Mouse (Mus musculus) kidney, embryonic 15.5 days (tissue): ENCODE measurements around the gene Zfp280b. TPM values are rescaled to one million over a fixed set of nuclear protein-coding genes. Genes with fewer than 3 reads are reported as not detected.
A peak's percentile ranks its signal among the peaks of the same experiment; 100 is the strongest.
"Not testable (repeated sequence)": the region's sequence is repeated elsewhere in the genome, so short reads cannot be mapped to it uniquely, and the experiment has no call there.

Experiments used
- ATAC-seq: fragments of 200-750 bp; cut with Nextera tagmentation; replicated peaks from 2 replicates; pipeline ENCODE4 v1.8.0; 2017; ENCODE audit warnings: moderate TSS enrichment; ENCODE audit not compliant: low FRiP score
- H3K27ac ChIP-seq: fragments of 300-500 bp; sonication (generic); 2 replicates; pipeline ENCODE4 v1.5.1; 2015; ENCODE audit warnings: mild to moderate bottlenecking, inconsistent platforms
- H3K27me3 ChIP-seq: fragments of 300-500 bp; sonication (generic); 2 replicates; pipeline ENCODE4 v1.6.1; 2015; ENCODE audit warnings: inconsistent platforms
- H3K36me3 ChIP-seq: fragments of 300-500 bp; sonication (generic); 2 replicates; pipeline ENCODE4 v1.6.1; 2015; ENCODE audit warnings: inconsistent platforms
- H3K4me1 ChIP-seq: fragments of 300-500 bp; sonication (generic); 2 replicates; pipeline ENCODE4 v1.6.1; 2015; ENCODE audit warnings: inconsistent platforms
- H3K4me2 ChIP-seq: fragments of 300-500 bp; sonication (generic); 2 replicates; pipeline ENCODE4 v1.6.1; 2015; ENCODE audit warnings: moderate library complexity, mild to moderate bottlenecking, inconsistent platforms
- H3K4me3 ChIP-seq: fragments of 300-500 bp; sonication (generic); replicated peaks from 2 replicates; pipeline ENCODE4 v1.5.1; 2015; ENCODE audit warnings: mild to moderate bottlenecking, inconsistent platforms
- H3K9ac ChIP-seq: fragments of 300-500 bp; sonication (generic); 2 replicates; pipeline ENCODE4 v1.6.1; 2015; ENCODE audit warnings: mild to moderate bottlenecking, inconsistent platforms
- H3K9me3 ChIP-seq: fragments of 300-500 bp; sonication (generic); replicated peaks from 2 replicates; pipeline ENCODE4 v1.6.1; 2016; ENCODE audit warnings: inconsistent platforms
- WGBS: fragments of 180-500 bp; shearing (Covaris S2); methylation state at CpG from one replicate; pipeline ENCODE4 v1.1.7; 2015; ENCODE audit warnings: mixed read lengths; 5-methylcytosine and 5-hydroxymethylcytosine counted together
- polyA plus RNA-seq: library from polyadenylated mRNA; unstranded; fragments of >200 nt; fragmentation: Nextera tagmentation; extraction: Ambion mirVana; gene quantifications from 2 replicates; pipeline ENCODE4 v1.2.1, GENCODE M21; 2015

Gene Zfp280b
- polyA plus RNA-seq = 24.6 and 24.9 TPM in 2 replicates

DNA sequence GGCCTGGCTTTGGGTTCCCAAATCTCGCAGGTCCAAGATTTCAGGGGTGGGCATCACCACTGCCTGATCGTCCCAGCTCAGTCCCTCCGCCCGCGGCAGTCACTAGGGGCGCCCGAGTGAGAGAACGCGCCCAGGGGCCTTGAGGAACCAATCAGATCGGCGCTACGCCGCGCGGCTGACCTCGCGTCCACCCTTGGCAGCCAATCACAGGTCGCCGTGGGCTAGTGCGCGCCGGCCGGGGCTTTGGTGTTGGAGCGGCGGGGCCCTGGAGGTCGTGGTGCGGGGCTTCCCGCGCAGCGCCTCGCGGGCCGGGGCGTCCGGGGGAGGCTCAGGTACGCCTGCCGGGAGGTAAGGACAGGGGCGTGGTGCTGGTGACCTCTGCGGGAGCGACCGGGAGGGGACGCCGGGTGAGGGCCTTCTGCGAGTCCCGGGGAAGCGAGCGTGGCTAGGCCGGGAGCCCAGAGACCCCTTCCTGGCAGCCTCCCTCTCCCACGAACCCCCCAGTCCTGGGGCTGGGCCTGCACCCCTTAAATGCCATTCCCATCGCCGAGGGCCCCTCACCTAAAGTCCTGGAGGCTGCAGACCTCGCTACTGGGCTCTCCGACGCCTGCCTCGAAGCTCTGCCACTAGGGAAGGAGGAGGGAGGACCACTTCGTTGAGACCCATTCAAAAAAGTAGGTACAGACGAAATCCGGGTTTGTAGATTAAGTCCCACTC is at the start of gene Zfp280b:
Zfp280b (plus strand) TSS at position 249 of the 717 bp plus-strand sequence.
- Histone ChIP-seq H3K9me3 (no peaks in the 10 kb centered on the region), H3K27ac (peak within 1 kb of the TSS; percentile 81), H3K4me3 (peak within 1 kb of the TSS; percentile 93), H3K9ac (peak within 1 kb of the TSS; percentile 88), H3K4me2 (peak within 1 kb of the TSS; percentile 73), H3K27me3 (no peaks in the 10 kb centered on the region), H3K36me3 (peaks cover 27% of the 10 kb centered on the region), H3K4me1 (peaks cover 26% of the 10 kb centered on the region)
- ATAC-seq = peak; percentile 97
- WGBS = under 1% methylated on average over 58 of the region's 58 CpGs

DNA sequence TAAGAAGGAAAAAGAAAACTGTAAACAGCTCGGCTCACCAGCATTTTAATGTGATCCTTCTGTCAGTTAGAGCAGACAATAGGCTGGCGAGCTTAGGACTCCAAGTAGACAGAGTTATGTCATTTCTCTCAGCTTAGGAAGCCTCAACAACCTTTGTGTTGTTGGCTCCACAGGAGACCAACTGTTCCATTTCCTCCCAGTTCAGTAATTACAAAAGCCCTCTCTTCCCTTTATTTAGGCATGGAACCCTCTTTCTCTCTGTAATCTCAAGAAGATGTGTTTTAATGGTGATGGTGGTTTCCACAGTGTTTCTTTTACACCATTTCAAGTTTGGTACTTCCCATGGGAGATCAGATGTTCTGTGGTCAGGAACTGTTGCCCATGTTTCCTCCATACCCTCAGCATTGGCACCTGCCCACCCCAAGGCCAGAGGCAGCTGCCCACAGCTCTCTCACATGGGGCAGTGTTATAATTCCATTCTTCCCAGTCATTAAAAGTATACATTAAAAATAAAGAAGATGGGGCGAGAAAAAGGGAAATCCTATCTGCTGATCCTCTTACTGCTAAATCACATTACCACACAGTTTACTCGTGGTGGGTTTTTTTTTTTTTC is 41.9 kb upstream of the Zfp280b start:
- 75% methylated on average over 4 of the region's 4 CpGs for WGBS
- H3K4me3 ChIP-seq = no peak overlapping the region
- H3K9me3 ChIP-seq = no peaks in the 10 kb centered on the region
- H3K4me2 ChIP-seq = no peak overlapping the region
- no peak overlapping the region for H3K27ac ChIP-seq
- no peaks in the 10 kb centered on the region for H3K4me1 ChIP-seq
- H3K27me3 ChIP-seq = no peaks in the 10 kb centered on the region
- ATAC-seq = no peak
- H3K9ac ChIP-seq = no peak overlapping the region
- H3K36me3 ChIP-seq = no peaks in the 10 kb centered on the region

DNA sequence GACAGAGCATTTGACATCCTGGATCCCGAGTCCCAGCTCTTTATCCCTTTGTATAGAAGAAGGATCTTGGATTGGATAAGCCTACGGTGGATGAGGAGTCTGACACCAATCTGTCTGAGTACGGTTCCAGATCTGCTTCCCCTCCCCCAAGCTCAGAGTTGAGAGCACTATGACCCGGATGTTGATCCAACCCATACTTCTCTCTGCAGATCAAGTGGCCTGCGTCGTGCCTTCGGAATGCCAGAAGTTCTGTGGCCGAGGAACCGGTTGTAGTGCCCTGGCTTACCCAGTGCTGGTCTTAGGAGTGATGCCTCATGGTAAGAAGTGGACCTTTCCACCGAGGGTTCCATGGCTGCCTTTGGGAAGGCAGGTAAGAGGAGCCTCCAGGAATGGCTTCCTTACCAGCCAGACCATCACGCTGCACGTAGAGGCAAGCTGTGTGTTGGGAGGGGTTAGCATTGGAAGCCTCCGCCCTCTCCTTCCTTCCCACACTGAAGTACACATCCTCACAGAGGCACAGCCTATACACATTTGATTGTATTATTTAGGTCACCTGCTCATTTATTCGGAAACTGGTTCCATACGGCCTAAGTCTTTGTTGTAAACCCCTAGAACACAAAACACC is 38.7 kb upstream of the Zfp280b start:
- no peak overlapping the region for H3K4me3 ChIP-seq
- ATAC-seq = no peak
- no peak overlapping the region for H3K27ac ChIP-seq
- H3K4me2 ChIP-seq = no peak overlapping the region
- H3K27me3 ChIP-seq = no peaks in the 10 kb centered on the region
- H3K9ac ChIP-seq = no peak overlapping the region
- WGBS = 87% methylated on average over 15 of the region's 15 CpGs
- 0 out of 2 replicates have a peak, but pooled peaks cover 3% of the 10 kb centered on the region for H3K4me1 ChIP-seq
- H3K36me3 ChIP-seq = no peaks in the 10 kb centered on the region
- H3K9me3 ChIP-seq = no peaks in the 10 kb centered on the region

DNA sequence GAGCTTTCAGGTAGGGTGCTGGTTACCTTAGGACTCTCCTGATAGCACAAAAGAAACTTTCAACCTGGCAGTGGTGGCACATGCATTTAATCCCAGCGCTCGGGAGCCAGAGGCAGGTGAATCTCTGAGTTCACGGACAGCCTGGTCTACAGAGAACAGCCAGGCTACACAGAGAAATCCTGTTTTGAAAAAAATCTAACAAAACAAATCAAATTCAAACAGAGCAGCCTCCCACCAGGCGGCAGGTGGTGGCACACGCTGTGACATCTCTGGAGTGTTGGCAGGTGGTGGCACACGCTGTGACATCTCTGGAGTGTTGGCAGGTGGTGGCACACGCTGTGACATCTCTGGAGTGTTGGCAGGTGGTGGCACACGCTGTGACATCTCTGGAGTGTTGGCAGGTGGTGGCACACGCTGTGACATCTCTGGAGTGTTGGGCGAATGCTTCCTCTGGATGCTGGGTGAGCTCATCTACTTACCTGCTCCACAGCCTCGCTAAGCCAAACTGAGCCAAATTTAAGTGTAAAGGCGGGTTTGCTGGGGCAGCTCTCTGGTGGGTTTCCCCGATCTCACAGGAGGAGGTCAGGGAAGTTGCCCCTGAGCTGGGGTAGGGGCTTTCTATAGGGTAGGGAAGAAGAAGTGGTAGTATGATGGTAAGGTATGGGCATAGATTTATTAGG is 37.8 kb upstream of the Zfp280b start:
- H3K4me3 ChIP-seq, H3K27ac ChIP-seq, H3K36me3 ChIP-seq, H3K9me3 ChIP-seq, H3K4me2 ChIP-seq, H3K9ac ChIP-seq, H3K27me3 ChIP-seq, ATAC-seq, H3K4me1 ChIP-seq: not testable (repeated sequence)
- 83% methylated on average over 13 of the region's 13 CpGs for WGBS

DNA sequence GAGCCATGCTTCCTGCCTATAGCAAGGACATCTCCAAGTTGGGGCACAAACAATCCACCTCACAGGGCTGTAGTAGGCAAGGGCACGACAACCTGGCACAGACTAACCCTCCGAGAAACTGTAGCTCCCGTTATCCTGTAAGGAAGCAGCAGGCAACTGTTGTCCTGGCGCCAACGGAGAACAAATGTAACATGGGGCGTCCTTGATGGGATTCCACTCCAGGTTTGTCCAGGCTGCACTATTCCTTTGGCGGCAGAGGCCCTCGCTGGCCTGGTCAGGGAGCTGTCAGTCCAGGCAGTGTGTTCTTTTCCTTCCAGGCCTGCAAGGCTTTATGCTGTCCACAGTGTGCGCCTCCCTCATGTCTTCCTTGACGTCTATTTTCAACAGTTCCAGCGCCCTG is 37.0 kb upstream of the Zfp280b start:
- Histone ChIP-seq H3K4me1 (0 out of 2 replicates have a peak, but pooled peaks cover 3% of the 10 kb centered on the region), H3K9ac (no peak overlapping the region), H3K9me3 (no peaks in the 10 kb centered on the region), H3K4me2 (no peak overlapping the region), H3K27ac (no peak overlapping the region), H3K4me3 (no peak overlapping the region), H3K27me3 (no peaks in the 10 kb centered on the region), H3K36me3 (no peaks in the 10 kb centered on the region)
- no peak for ATAC-seq
- WGBS = 86% methylated on average over 11 of the region's 11 CpGs

DNA sequence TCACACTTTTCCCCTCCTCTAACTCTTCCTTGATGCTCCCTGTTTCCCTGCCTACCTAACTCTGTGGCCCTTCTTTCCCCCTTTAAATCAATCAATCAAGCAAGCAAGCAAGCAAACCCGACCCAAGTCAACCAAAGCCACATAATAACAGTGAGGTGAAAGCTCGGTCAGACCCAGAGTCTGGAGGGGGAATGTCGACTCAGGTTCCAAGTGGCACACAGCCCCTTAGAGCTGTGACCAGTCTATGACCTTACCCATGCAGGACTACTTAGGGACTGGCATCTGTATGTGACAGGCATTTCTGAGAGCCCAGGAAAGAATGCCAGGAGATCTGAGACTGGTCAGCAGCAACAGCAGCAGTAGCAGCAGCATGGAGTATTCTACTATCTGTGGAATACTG is 36.1 kb upstream of the Zfp280b start:
- Histone ChIP-seq H3K9me3 (no peaks in the 10 kb centered on the region), H3K27me3 (no peaks in the 10 kb centered on the region), H3K4me3 (no peak overlapping the region), H3K36me3 (no peaks in the 10 kb centered on the region), H3K9ac (no peak overlapping the region), H3K27ac (no peak overlapping the region), H3K4me1 (peaks cover 4% of the 10 kb centered on the region; the same call in 1 of the 2 replicates), H3K4me2 (no peak overlapping the region)
- peak; percentile 64; the same call in 1 of the 2 replicates for ATAC-seq
- 25% methylated on average over 3 of the region's 3 CpGs for WGBS

DNA sequence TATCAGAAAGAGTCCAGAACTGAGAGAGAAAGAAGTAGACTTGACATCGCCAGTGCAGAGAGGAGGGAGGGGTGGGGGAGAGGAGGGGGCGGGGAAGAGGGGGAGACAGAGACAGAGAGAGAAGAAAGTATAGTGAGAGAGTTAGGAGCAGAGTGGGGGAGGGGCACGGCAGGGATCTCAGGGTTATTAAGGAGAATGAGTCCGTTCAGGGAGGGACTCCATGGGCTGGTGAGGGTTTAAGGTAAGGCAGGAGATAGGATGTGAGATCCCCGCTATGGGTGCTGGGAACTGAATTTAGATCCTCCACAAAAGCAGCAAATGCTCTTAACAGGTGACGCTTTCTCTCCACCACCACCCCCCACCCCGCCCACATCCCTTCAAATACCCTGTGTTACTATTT is 31.3 kb upstream of the Zfp280b start:
- no peaks in the 10 kb centered on the region for H3K36me3 ChIP-seq
- peaks cover 15% of the 10 kb centered on the region; the same call in 1 of the 2 replicates for H3K4me1 ChIP-seq
- no peak overlapping the region for H3K9ac ChIP-seq
- H3K4me3 ChIP-seq = no peak overlapping the region
- H3K9me3 ChIP-seq = no peaks in the 10 kb centered on the region
- no peaks in the 10 kb centered on the region for H3K27me3 ChIP-seq
- H3K4me2 ChIP-seq = 0 out of 2 replicates have a peak overlapping the region, but pooled peaks have one; percentile 1
- no peak for ATAC-seq
- no peak overlapping the region for H3K27ac ChIP-seq
- 29% methylated on average over 6 of the region's 7 CpGs for WGBS

DNA sequence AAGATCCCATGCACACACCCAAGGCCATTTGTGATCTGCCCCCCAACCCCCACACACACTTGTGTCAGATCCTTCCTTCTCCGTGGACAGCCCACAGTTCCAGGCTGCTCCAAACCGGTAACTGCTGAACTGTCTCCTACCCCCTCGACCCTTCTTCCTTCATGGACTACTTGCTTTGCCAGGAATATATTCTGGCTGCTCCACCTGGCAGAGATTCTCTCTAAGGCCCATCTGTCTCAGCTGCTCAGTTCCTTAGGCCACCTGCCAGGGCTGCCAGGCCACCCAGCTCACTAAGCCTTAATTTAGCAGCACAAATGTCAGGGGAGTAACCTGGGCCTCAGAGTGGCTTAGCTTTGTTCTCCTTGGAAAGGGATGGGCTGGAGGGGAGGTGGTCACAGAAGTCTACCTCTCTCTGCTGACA is 30.3 kb upstream of the Zfp280b start:
- Histone ChIP-seq H3K27me3 (no peaks in the 10 kb centered on the region), H3K4me2 (no peak overlapping the region), H3K27ac (no peak overlapping the region), H3K9ac (no peak overlapping the region), H3K4me3 (no peak overlapping the region), H3K4me1 (peaks cover 12% of the 10 kb centered on the region; the same call in 1 of the 2 replicates), H3K9me3 (no peaks in the 10 kb centered on the region), H3K36me3 (no peaks in the 10 kb centered on the region)
- WGBS = 16% methylated on average over 3 of the region's 3 CpGs
- no peak for ATAC-seq

DNA sequence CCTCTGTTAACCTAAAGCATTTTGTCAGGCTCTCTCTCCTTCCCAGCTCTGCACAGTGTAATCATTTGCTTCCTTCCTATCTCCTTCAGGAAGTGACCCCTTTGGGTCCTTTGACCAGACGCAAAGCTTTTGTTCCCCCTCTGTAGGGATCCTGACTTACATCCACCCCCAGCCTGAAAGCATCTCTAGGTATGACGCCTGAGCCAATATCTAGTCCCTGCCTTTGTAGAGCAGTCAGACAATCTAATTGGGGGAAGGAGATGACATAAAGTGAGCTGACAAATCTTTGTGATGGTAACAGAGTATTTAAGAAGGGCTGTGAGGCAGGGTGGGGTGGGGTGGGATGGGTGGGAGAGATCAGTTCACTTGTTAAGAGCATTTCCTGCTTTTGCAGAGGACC is 29.8 kb upstream of the Zfp280b start:
- Histone ChIP-seq H3K4me2 (no peak overlapping the region), H3K27me3 (no peaks in the 10 kb centered on the region), H3K9me3 (no peaks in the 10 kb centered on the region), H3K9ac (no peak overlapping the region), H3K36me3 (no peaks in the 10 kb centered on the region), H3K27ac (no peak overlapping the region), H3K4me3 (no peak overlapping the region), H3K4me1 (peaks cover 12% of the 10 kb centered on the region; the same call in 1 of the 2 replicates)
- no peak for ATAC-seq
- WGBS = 52% methylated on average over 2 of the region's 2 CpGs

DNA sequence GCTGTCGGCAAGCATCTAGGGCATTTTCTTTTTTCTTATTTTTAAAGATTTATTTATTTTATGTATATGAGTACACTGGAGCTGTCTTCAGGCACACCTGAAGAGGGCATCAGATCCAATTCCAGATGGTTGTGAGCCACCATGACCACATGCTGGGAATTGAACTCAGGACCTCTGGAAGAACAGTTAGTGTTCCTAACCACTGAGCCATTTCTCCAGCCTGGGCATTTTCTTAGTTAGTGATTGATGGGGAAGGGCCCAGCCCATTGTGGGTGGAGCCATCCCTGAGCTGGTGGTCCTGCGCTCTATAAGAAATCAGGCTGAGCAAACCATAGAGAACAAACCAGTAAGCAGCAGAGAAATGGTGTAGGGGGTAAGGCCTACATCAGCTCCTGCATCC is 29.2 kb upstream of the Zfp280b start:
- ATAC-seq = no peak
- H3K9ac ChIP-seq = no peak overlapping the region
- no peak overlapping the region for H3K27ac ChIP-seq
- WGBS = 88% methylated on average over 2 of the region's 2 CpGs
- no peak overlapping the region for H3K4me2 ChIP-seq
- no peaks in the 10 kb centered on the region for H3K27me3 ChIP-seq
- H3K4me3 ChIP-seq = no peak overlapping the region
- H3K9me3 ChIP-seq = no peaks in the 10 kb centered on the region
- H3K4me1 ChIP-seq = peaks cover 12% of the 10 kb centered on the region; the same call in 1 of the 2 replicates
- no peaks in the 10 kb centered on the region for H3K36me3 ChIP-seq

DNA sequence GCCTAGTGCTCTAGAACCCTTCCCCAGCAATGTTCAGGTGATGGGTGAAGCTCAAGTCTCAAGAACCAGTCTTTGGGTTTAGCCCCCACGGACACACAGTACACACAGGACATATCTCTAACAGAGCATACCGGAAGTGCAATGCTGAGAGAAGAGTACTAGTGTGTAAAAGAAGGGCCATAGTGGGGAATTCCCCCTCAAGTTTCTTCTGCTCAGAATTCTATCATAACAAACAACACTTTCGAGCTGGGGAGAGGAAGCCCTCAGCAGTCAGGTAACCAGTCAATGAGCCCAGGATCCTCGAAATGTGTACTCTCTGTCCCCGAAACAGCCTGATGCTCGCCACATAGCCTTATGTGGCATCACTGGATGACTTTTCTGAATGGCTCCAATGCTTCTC is 26.1 kb upstream of the Zfp280b start:
- Histone ChIP-seq H3K36me3 (no peaks in the 10 kb centered on the region), H3K9me3 (no peaks in the 10 kb centered on the region), H3K4me2 (no peak overlapping the region), H3K27ac (no peak overlapping the region), H3K27me3 (no peaks in the 10 kb centered on the region), H3K9ac (no peak overlapping the region), H3K4me1 (peaks cover 10% of the 10 kb centered on the region; the same call in 1 of the 2 replicates), H3K4me3 (no peak overlapping the region)
- no peak for ATAC-seq
- 89% methylated on average over 6 of the region's 6 CpGs for WGBS

DNA sequence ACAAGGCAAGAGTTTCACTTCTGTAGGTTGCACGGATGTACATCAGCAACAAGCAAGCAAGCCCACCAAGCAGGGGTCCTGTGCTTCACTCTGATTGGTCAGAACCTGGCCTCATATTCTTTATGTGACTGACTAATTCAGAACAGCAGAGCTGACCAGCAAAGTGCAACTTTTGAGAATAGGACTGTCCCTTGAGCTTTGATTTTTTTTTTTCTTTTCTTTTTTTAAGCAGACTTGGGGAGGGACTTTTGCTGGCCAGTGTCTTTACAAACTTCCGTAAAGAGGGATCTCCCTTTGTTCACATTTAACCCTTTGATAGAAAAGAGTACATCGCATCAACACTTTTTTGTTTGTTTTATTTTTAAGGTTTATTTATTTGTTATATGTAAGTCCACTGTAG is 22.6 kb upstream of the Zfp280b start:
- no peak overlapping the region for H3K27ac ChIP-seq
- H3K27me3 ChIP-seq = no peaks in the 10 kb centered on the region
- 84% methylated on average over 3 of the region's 3 CpGs for whole genome bisulfite sequencing
- no peaks in the 10 kb centered on the region for H3K9me3 ChIP-seq
- H3K4me1 ChIP-seq = no peaks in the 10 kb centered on the region
- H3K4me3 ChIP-seq = no peak overlapping the region
- no peak for ATAC-seq
- H3K36me3 ChIP-seq = no peaks in the 10 kb centered on the region
- no peak overlapping the region for H3K4me2 ChIP-seq
- H3K9ac ChIP-seq = no peak overlapping the region
